Mouse (Mus musculus) 3134 (cell line): ENCODE data around the gene Adam12.
"Not testable (repeated sequence)": the region's sequence is repeated elsewhere in the genome, so short reads cannot be mapped to it uniquely, and the experiment has no call there.

Experiments
- DNase-seq: peaks from one replicate; pipeline ENCODE4 v3.0.0-alpha.2; 2011; ENCODE audit warnings: low spot score; ENCODE audit not compliant: insufficient read length; ENCODE audit errors: extremely low read depth

Gene Adam12

DNA sequence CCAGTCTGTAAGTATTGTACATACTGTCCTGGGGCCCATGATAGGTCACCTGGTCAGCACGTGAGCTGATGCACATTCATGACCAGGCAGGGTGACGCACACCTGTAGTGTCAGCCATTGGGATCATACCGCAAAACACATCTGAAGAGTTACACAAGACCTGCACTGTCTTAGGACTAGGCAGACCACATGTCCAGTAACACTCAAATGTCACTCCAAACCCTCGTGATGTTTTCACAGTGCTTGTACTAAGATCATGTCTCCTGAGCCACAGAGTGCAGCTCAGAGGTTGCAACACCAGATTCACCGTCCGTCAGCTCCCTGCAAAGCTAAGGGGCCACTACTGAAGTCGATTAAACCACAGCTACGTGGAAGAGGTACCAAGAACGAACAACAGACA lies 340.6 kb downstream of the Adam12 start:
- no peak for DNase-seq

GRCm38 (mm10) chr7:133889986-133890385 lies 342.0 kb downstream of the Adam12 start:
- no peak for DNase-seq

DNA sequence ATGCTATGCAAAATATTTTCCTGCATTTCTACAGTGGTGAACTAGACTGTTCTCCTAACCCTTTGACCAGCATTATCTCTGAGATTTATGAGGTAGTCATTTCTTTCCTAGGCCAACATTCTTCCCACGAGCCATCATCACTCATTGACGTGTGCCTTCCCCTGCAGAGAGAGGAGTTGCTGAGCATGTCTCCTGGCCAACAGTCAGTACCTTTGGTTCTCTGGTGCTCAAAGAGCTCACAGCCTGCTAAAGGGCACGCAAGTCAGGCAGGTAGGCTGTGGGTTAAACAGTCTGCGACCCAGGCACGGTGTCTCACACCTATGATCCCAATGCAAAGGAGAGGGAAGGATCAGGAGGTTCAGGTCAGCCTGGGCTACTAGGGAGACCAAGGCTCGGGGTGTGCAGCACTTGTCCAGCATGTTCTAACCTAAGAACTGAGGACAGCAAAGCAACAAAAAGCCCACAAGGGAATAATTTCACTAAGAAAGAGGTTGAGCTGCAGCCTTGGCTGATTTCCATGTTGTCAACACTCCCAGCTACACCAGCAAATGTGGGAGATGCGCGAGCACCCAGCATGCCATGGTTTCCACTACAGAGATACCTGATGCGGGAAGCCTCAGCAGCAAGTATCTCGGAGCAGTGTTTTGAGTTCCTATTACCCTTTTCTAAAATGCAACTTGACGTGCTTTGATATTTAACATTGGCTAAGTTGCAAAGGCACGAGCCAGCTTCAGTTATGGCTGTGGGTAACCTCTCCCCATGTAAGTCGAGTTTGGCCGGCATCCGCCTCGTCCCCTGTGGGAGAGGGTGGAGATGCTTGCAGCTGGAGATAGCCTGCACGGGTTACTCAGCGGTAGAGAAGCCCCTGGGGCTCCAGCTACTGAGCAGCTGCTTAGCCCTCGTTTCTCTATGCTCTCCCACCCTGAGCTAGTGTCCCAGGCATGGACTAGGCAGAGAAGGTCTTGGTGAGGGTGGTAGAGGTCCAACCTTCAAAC lies 342.7 kb downstream of the Adam12 start:
- DNase-seq: no peak

DNA sequence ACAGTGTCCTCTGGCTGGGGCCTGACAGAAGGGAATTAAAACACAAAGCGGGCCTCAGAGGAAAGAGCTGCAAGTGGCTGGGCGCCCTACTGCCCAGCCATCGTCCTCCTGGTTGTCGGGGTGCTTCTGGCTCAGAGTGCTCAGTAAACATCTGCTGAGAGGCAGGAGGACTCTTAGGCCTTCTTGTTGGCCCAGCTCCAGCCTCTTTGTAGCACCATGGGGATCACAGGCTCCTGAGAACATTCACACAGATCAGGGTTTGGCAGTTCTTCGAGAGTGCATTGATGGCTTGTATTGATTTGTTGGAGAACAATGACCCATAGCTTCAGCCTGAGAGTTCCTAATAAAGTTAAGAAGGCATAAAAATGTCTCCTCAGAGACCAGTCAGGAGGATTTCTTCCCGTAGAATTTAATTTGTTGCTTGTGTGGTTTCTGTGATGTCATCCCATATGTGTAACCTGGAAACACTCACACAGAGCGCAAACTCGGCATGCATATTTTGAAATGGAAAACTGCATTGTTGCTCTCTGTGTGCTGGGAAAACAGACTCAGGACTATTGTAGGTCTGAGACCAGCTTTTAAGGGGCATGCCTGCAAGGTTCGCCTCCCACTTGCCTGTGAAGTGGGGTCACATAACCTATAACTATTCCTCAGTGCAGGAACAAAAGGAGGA lies 347.1 kb downstream of the Adam12 start:
- not testable (repeated sequence) for DNase-seq

DNA sequence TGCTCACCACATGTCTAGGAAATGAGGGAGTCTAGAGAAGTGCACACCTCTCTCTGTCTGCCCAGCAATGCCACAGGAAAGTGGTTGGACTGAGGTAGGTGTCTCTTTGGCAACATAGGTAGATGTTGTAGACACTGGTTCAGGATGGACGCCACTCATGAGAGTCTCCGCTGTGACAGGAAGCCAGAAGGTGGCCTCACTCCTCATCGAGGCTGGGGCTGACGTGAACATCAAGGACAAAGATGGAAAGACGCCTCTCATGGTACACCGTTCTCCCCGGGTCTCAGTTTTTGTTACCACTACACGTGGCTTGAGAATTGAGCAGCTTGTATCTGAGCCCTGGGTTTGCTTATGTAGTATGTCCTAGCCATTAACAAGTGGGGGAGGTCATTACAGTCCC lies 352.2 kb downstream of the Adam12 start:
- DNase-seq: no peak

- no peak for DNase-seq
Observed at GRCm38 (mm10) chr7:133876646-133877342, 355.2 kb downstream of the Adam12 start.

DNA sequence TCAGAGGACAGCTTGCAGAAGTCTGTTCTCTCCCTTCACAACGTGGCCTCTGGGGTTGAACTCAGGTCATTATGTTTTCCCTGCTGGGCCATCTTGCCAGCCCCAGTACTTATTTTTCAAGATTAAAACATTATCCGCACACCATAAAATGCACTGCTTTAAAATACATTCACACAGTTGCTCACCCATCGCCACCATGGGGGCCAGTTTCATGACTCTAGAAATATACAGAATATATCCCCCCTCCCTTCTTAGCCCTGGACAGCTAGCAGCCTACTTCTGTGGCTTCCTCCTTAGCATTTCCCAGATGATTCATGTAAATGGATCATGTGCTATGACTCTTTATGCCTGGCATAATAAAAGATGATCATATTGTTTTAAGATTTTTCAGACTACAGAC lies 355.8 kb downstream of the Adam12 start:
- no peak for DNase-seq

GRCm38 (mm10) chr7:133872701-133873100 lies 359.2 kb downstream of the Adam12 start:
- no peak for DNase-seq

- DNase-seq: no peak
Observed at GRCm38 (mm10) chr7:133870265-133870664, 361.7 kb downstream of the Adam12 start.

GRCm38 (mm10) chr7:133863684-133864083 lies 368.3 kb downstream of the Adam12 start:
- no peak for DNase-seq

DNA sequence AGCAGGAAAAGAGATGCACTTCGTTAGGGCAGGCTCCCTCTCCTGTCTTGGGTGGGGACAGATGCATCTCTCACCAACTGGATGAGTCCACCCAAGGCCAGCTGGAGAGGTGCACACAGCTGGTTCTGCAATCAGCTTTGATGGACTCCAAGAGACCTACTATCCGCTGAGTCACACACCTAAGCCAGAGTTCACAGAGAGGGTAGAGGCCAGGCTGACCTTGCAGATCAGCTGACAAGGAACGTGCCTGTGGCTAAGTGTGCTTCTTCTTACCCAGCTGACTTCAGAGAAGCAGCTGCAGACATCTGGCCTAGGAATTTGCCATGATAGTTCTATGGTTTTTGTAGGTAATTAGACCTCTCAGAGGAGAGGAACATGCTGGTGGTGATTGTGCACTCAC lies 368.8 kb downstream of the Adam12 start:
- DNase-seq: no peak

GRCm38 (mm10) chr7:133862723-133863122 lies 369.2 kb downstream of the Adam12 start:
- DNase-seq: no peak

DNA sequence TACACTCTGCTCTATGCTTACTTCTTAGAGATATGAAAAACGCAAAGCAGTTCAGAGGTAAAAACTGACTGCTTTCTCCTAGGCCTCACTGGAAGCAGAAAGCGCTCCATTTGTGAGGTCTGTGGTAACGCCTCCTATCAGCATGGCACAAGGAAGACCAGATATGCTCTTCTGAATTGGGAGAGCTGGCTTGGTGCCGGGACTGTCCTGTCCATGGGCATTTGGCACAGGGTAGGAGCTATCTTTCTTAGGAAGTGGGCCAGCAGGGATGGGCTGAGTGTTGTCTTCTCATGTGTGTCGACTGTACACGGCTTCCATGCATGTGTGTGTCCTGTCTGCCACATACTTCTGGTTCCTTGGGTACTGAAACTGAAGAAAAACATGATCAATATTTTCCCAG lies 369.7 kb downstream of the Adam12 start:
- no peak for DNase-seq

DNA sequence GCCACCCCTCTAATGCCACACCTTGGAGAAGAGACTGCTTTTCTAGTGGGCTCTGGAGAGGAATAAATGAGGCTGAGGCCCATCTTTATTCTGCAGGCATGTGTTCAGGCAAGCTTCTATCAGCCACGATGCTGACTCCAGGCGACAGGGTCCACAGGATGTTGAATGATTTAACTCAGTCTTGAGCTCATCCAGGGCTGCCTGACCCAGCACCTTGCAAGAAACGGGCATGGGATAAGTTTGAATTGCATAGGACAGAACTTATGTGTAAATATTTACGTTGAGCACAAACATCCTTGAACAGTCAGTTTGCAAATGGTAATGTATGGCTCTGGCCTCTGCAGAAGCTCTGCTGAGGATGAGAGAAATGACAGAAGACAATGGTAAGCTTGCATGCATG lies 372.4 kb downstream of the Adam12 start:
- DNase-seq: no peak

DNA sequence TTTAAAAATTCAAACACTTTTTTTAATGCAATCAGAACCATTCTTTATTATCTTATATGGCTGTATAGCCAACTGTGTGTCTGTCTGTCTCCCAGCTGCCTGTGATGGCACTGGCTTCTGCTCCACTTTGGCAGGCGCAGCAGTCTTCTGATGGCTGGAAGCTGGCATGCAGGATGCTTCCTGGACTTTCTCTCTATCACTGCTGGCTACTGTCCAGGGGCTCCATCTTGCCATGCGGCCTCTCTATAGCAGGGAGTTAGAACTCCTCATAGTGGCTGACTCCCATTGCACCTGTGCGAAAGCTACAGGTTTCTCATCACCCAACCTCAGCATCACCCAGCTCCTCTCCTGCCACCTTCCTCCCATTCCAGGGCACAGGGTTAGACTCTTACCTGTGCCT lies 373.4 kb downstream of the Adam12 start:
- DNase-seq: no peak

DNA sequence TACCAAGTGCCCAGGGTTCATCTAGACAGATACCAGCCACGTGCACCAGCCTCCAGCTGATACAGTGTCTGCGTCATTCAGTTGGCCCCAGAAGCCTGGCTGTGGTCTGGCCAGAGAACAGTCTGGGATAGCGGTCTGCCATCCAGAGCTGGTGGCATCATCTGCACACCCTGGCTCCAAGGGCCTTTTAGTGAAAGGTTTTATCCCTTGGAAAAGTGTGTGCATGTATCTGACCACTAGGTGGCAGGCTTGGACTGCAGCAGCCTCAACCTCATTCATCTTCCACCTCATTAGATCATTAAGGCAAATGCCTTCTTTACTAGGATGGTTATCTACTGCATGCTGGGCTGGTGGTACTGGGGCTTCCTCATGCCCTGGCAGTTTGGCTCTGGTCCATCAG lies 375.7 kb downstream of the Adam12 start:
- peak; percentile 30 for DNase-seq

GRCm38 (mm10) chr7:133850735-133851134 lies 381.2 kb downstream of the Adam12 start:
- no peak for DNase-seq

DNA sequence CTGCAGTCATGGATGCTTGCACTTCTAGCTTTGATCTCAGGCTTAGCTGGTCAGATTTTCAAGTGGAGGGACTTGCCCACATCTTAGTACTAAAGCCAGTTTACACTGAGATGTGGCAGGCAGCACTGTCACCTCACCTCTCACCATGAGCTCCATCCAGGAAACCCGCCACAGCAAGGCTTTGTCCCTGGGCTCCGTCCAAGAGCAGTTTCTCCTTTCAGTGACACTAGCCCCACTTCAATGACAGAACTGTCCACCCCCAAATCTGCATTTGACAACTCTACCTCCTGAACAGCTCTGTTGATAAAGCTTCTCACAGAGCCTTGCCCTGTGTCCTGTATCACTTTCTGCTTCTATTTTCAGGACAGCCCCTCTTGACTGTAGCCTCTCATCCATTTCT lies 383.8 kb downstream of the Adam12 start:
- DNase-seq: no peak

DNA sequence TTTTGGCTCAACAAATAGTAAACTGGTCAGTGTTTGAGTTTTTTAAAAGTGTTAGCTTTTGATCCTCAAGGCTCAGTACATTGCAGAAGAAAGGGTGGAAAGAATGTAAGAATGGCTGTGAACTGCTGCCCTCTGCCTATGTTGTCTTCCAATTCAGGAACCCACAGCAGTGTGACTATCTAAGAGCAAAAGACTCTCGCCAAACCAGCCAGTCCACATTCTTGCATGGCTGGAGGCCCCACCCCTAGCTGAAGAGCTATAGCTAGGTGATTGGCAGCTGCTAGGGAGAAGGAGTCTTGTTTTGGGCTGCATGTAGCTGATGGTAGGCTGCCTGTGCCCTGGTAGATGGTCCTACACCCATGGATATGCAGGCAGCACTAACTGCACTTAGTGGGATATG lies 384.8 kb downstream of the Adam12 start:
- DNase-seq: no peak

DNA sequence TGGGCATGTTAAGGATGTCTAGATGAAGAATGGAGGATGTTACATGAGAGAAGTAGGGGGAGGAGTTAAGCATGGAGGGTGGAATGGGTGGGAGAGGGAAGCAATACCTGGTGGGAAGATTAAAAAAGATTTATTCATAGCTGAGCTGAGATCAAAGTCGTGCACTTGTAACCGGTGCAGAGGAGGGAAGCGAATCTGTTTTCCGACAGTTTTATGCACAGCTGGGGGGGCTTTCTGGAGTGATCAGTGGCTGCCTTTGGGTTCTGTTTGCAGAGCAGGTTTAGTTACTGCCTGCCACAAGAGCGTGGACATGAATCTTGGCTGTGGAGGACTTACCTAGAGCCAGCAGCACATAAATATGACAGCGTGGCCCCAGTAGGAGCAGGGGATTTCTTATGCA lies 389.9 kb downstream of the Adam12 start:
- no peak for DNase-seq

DNA sequence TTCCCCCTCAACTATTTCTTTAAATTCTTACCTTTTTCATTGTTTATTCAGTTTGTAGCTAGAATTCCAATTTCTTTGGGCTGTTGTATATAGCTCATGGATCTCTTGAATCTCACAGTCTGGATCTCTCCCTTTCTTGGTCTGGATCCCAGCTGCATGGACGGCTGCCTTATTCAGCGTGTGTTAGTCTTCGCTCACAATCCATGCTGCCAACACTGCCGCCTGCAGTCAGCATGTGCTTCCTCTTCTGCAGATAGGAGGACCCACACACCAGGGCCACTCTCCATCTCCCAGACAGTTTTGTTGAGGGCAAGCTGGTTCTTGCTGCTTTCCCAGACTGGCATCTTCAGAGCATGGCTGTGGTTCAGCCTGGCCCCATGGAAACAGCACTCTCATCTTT lies 392.4 kb downstream of the Adam12 start:
- DNase-seq: no peak
